Mouse (Mus musculus): ENCODE data around the gene Slx4.
"Not testable (repeated sequence)": the region's sequence is repeated elsewhere in the genome, so short reads cannot be mapped to it uniquely, and the experiment has no call there.

Gene Slx4

GRCm38 (mm10) chr16:4003489-4004398 is at the start of gene Slx4:
Gene Slx4 (minus strand): TSS chr16:4003770.
- in situ Hi-C loops (cut with MboI, MseI), result loop anchor here (5.0 kb wide), 2 partner anchors 106 to 166 kb away; no protein-coding TSS in a partner anchor

GRCm38 (mm10) chr16:4052601-4053000 is 49.0 kb upstream of the Slx4 start:
- in situ Hi-C loops (cut with MboI, MseI), result no loop called here

GRCm38 (mm10) chr16:4045524-4045923 is 42.0 kb upstream of the Slx4 start:
- in situ Hi-C loops (cut with MboI, MseI), result no loop called here

- in situ Hi-C loops (cut with MboI, MseI), result no loop called here
Measured at GRCm38 (mm10) chr16:4044093-4044492, 40.5 kb upstream of the Slx4 start.

- in situ Hi-C loops (cut with MboI, MseI), result no loop called here
Measured at GRCm38 (mm10) chr16:4041646-4042045, 38.1 kb upstream of the Slx4 start.

GRCm38 (mm10) chr16:4040206-4040605 is 36.6 kb upstream of the Slx4 start:
- in situ Hi-C loops (cut with MboI, MseI), result no loop called here

GRCm38 (mm10) chr16:4037690-4038089 is 34.1 kb upstream of the Slx4 start:
- in situ Hi-C loops (cut with MboI, MseI), result no loop called here

GRCm38 (mm10) chr16:4036807-4037206 is 33.2 kb upstream of the Slx4 start, which contains the start of gene Dnase1:
Gene Dnase1 (plus strand): TSS chr16:4036942.
- in situ Hi-C loops (cut with MboI, MseI), result no loop called here

- in situ Hi-C loops (cut with MboI, MseI), result no loop called here
Measured at GRCm38 (mm10) chr16:4035575-4035974, 32.0 kb upstream of the Slx4 start.

- in situ Hi-C loops (cut with MboI, MseI), result no loop called here
Measured at GRCm38 (mm10) chr16:4034476-4034875, 30.9 kb upstream of the Slx4 start.

GRCm38 (mm10) chr16:4033971-4034370 is 30.4 kb upstream of the Slx4 start:
- in situ Hi-C loops (cut with MboI, MseI), result no loop called here

GRCm38 (mm10) chr16:4032341-4032748 is 28.8 kb upstream of the Slx4 start:
- in situ Hi-C loops (cut with MboI, MseI), result no loop called here

- in situ Hi-C loops (cut with MboI, MseI), result no loop called here
Measured at GRCm38 (mm10) chr16:4031441-4032274, 28.1 kb upstream of the Slx4 start.

- in situ Hi-C loops (cut with MboI, MseI), result no loop called here
Measured at GRCm38 (mm10) chr16:4030501-4030900, 26.9 kb upstream of the Slx4 start.

GRCm38 (mm10) chr16:4029371-4029841 is 25.8 kb upstream of the Slx4 start:
- in situ Hi-C loops (cut with MboI, MseI), result no loop called here

GRCm38 (mm10) chr16:4027211-4027610 is 23.6 kb upstream of the Slx4 start:
- in situ Hi-C loops (cut with MboI, MseI), result no loop called here

- in situ Hi-C loops (cut with MboI, MseI), result no loop called here
Measured at GRCm38 (mm10) chr16:4026672-4027071, 23.1 kb upstream of the Slx4 start.

- in situ Hi-C loops (cut with MboI, MseI), result no loop called here
Measured at GRCm38 (mm10) chr16:4022719-4023118, 19.1 kb upstream of the Slx4 start.

- in situ Hi-C loops (cut with MboI, MseI), result no loop called here
Measured at GRCm38 (mm10) chr16:4021241-4021640, 17.7 kb upstream of the Slx4 start.

- in situ Hi-C loops (cut with MboI, MseI), result not testable (repeated sequence)
Measured at GRCm38 (mm10) chr16:4017466-4017865, 13.9 kb upstream of the Slx4 start.

GRCm38 (mm10) chr16:4016786-4017185 is 13.2 kb upstream of the Slx4 start:
- in situ Hi-C loops (cut with MboI, MseI), result not testable (repeated sequence)

GRCm38 (mm10) chr16:4014040-4014668 is 10.6 kb upstream of the Slx4 start:
- in situ Hi-C loops (cut with MboI, MseI), result no loop called here

Data from T-helper 17 cell (primary cell).